Mouse (Mus musculus) liver, adult 2 months (tissue): ENCODE measurements around the gene Adamts20. TPM values are rescaled to one million over a fixed set of nuclear protein-coding genes. Genes with fewer than 3 reads are reported as not detected.
A peak's percentile ranks its signal among the peaks of the same experiment; 100 is the strongest.

Experiments used
- DNase-seq: peaks from one replicate; pipeline ENCODE4 v3.0.0-alpha.2; 2011; ENCODE audit warnings: low read depth, low spot score; ENCODE audit errors: extremely low read depth
- H3K27ac ChIP-seq: fragments of 200-500 bp; replicated peaks from 2 replicates; pipeline ENCODE4 v1.5.1; 2012; ENCODE audit warnings: low read depth, mild to moderate bottlenecking, control low read depth, inconsistent platforms, low read length; ENCODE audit not compliant: insufficient read depth
- H3K27me3 ChIP-seq: fragments of 200-500 bp; 2 replicates; pipeline ENCODE4 v1.6.1; 2012; ENCODE audit warnings: mild to moderate bottlenecking, moderate library complexity, low read length, inconsistent platforms; ENCODE audit not compliant: control insufficient read depth, insufficient read depth
- H3K36me3 ChIP-seq: fragments of 200-500 bp; 2 replicates; pipeline ENCODE4 v1.6.1; 2012; ENCODE audit warnings: low read length, inconsistent platforms; ENCODE audit not compliant: control insufficient read depth, insufficient read depth
- H3K4me1 ChIP-seq: fragments of 200-500 bp; 2 replicates; pipeline ENCODE4 v1.6.1; 2011; ENCODE audit warnings: low read length; ENCODE audit not compliant: control insufficient read depth, insufficient read depth
- H3K4me3 ChIP-seq: fragments of 200-500 bp; 2 replicates; pipeline ENCODE4 v1.5.1; 2011; ENCODE audit warnings: low read depth, mild to moderate bottlenecking, control low read depth, low read length, moderate library complexity; ENCODE audit not compliant: insufficient read depth
- H3K79me2 ChIP-seq: fragments of 200-500 bp; 2 replicates; pipeline ENCODE4 v1.6.1; 2012; ENCODE audit warnings: inconsistent platforms, mild to moderate bottlenecking, low read length, moderate library complexity; ENCODE audit not compliant: control insufficient read depth, insufficient read depth
- H3K9ac ChIP-seq: fragments of 200-500 bp; 2 replicates; pipeline ENCODE4 v1.6.1; 2012; ENCODE audit warnings: low read depth, mild to moderate bottlenecking, control low read depth, inconsistent platforms, low read length
- CTCF ChIP-seq: fragments of 200-500 bp; IDR thresholded peaks from 2 replicates; pipeline ENCODE4 v1.5.1; 2011; ENCODE audit warnings: low read depth, low read length, control low read depth
- POLR2A ChIP-seq: fragments of 200-500 bp; IDR thresholded peaks from 2 replicates; pipeline ENCODE4 v1.6.1; 2011; ENCODE audit warnings: low read length, control low read depth; ENCODE audit not compliant: insufficient read depth; ENCODE audit errors: extremely low read depth
- WGBS: fragments of 180-500 bp; shearing (Covaris S2); methylation state at CpG from one replicate; pipeline ENCODE4 v1.1.7; 2018; 5-methylcytosine and 5-hydroxymethylcytosine counted together
- polyA plus RNA-seq: library from polyadenylated mRNA; depleted of rRNA; stranded (reverse); fragments of >200 nt; gene quantifications from 2 replicates; pipeline ENCODE4 v1.2.3, GENCODE M21; 2012
- total RNA-seq: library from RNA; depleted of rRNA; stranded (reverse); fragments of >200 nt; gene quantifications from 2 replicates; pipeline ENCODE4 v1.2.3, GENCODE M21; 2014

Adamts20 gene
- total and polyA plus RNA-seq, 2 experiments: not detected

- TF ChIP-seq CTCF: no peak
- TF ChIP-seq POLR2A: no peak
- WGBS: 88% methylated on average over 18 of the region's 18 CpGs
- no peaks in the 10 kb centered on the region for H3K27me3 ChIP-seq
These were observed 116.2 kb downstream of the Adamts20 start for GRCm38 (mm10) chr15:94349052-94349451.

GRCm38 (mm10) chr15:94344317-94344716 is 120.9 kb downstream of the Adamts20 start:
- no peaks in the 10 kb centered on the region for H3K36me3 ChIP-seq
- 85% methylated on average over 5 of the region's 5 CpGs for WGBS
- H3K4me3 ChIP-seq: no peak overlapping the region
- H3K79me2 ChIP-seq: no peaks in the 10 kb centered on the region
- H3K9ac ChIP-seq: no peak overlapping the region
- DNase-seq: no peak
- TF ChIP-seq CTCF: no peak
- no peak for TF ChIP-seq POLR2A
- H3K27me3 ChIP-seq: no peaks in the 10 kb centered on the region
- no peaks in the 10 kb centered on the region for H3K4me1 ChIP-seq
- no peak overlapping the region for H3K27ac ChIP-seq

More at GRCm38 (mm10) chr15:94349052-94349451, 116.2 kb downstream of the Adamts20 start:
- Histone ChIP-seq H3K9ac (no peak overlapping the region), H3K27ac (no peak overlapping the region), H3K4me3 (no peak overlapping the region), H3K79me2 (no peaks in the 10 kb centered on the region), H3K36me3 (no peaks in the 10 kb centered on the region), H3K4me1 (no peaks in the 10 kb centered on the region)
- DNase-seq: no peak

GRCm38 (mm10) chr15:94342365-94342764 is 122.9 kb downstream of the Adamts20 start:
- Histone ChIP-seq H3K36me3 (no peaks in the 10 kb centered on the region), H3K27ac (no peak overlapping the region), H3K4me3 (no peak overlapping the region), H3K9ac (no peak overlapping the region), H3K79me2 (no peaks in the 10 kb centered on the region), H3K4me1 (no peaks in the 10 kb centered on the region), H3K27me3 (no peaks in the 10 kb centered on the region)
- peak; percentile 2 for DNase-seq
- TF ChIP-seq CTCF (peak; percentile 50; the same call in 1 of the 2 replicates), POLR2A (no peak)
- 62% methylated on average over 10 of the region's 10 CpGs for WGBS

GRCm38 (mm10) chr15:94339011-94339410 is 126.2 kb downstream of the Adamts20 start:
- TF ChIP-seq CTCF: no peak
- no peak for TF ChIP-seq POLR2A
- no peak overlapping the region for H3K27ac ChIP-seq
- H3K27me3 ChIP-seq: no peaks in the 10 kb centered on the region
- no peaks in the 10 kb centered on the region for H3K36me3 ChIP-seq
- no peak overlapping the region for H3K4me3 ChIP-seq
- no peak overlapping the region for H3K9ac ChIP-seq
- DNase-seq: no peak
- H3K79me2 ChIP-seq: no peaks in the 10 kb centered on the region
- no peaks in the 10 kb centered on the region for H3K4me1 ChIP-seq
- 94% methylated on average over 8 of the region's 8 CpGs for WGBS

DNA sequence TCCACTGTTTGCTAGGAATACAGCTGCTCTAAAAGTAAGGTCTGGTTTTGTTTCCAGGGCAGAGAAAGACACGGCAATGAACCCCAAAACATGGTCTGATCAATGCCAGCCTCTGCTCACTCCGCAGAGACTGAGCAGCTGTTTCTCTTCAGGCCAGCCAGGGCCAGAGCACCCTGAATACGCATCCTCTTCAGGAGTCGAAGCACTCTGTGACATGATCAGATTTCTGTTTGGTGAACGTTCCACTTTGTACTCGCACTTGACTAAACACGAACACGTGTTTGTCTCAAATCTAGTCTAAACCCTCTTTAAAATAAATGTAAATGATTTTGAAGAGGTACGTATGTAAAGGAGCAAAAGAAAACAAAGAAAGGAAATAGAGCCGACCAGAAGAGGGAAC is 130.6 kb downstream of the Adamts20 start:
- H3K27me3 ChIP-seq: no peaks in the 10 kb centered on the region
- no peak overlapping the region for H3K27ac ChIP-seq
- DNase-seq: no peak
- no peaks in the 10 kb centered on the region for H3K79me2 ChIP-seq
- TF ChIP-seq CTCF (no peak), POLR2A (no peak)
- H3K4me1 ChIP-seq: no peaks in the 10 kb centered on the region
- H3K9ac ChIP-seq: no peak overlapping the region
- H3K36me3 ChIP-seq: no peaks in the 10 kb centered on the region
- 76% methylated on average over 10 of the region's 10 CpGs for WGBS
- no peak overlapping the region for H3K4me3 ChIP-seq

- WGBS: 89% methylated on average over 5 of the region's 5 CpGs
These were observed 138.6 kb downstream of the Adamts20 start for GRCm38 (mm10) chr15:94326626-94327025.

More at GRCm38 (mm10) chr15:94326626-94327025, 138.6 kb downstream of the Adamts20 start:
- H3K4me3 ChIP-seq: no peak overlapping the region
- no peaks in the 10 kb centered on the region for H3K27me3 ChIP-seq
- no peak overlapping the region for H3K27ac ChIP-seq
- TF ChIP-seq POLR2A (no peak), CTCF (no peak)
- no peaks in the 10 kb centered on the region for H3K4me1 ChIP-seq
- no peaks in the 10 kb centered on the region for H3K36me3 ChIP-seq
- DNase-seq: no peak
- no peak overlapping the region for H3K9ac ChIP-seq
- no peaks in the 10 kb centered on the region for H3K79me2 ChIP-seq
